Mouse (Mus musculus): ENCODE results near the gene Il17re. TPM values are rescaled to one million over a fixed set of nuclear protein-coding genes. Genes with fewer than 3 reads are reported as not detected.

Gene Il17re
- polyA plus RNA-seq, 1 experiment from 2014 or later: 0.09 TPM

GRCm38 (mm10) chr6:113473246-113473645 lies 15.0 kb downstream of the Il17re start:
- H3K27me3 ChIP-seq: peaks cover 18% of the 10 kb centered on the region
- no peaks in the 10 kb centered on the region for H3K9me3 ChIP-seq
- no peaks in the 10 kb centered on the region for H3K36me3 ChIP-seq
- WGBS: 88% methylated on average over 2 of the region's 2 CpGs
- no peak overlapping the region for H3K4me2 ChIP-seq
- peaks cover 14% of the 10 kb centered on the region for H3K4me1 ChIP-seq (replicated peaks)
- no peak overlapping the region for H3K4me3 ChIP-seq
- no peak overlapping the region for H3K9ac ChIP-seq
- no peak for ATAC-seq (ENCODE audit: low FRiP score, low read depth)
- H3K27ac ChIP-seq (replicated peaks): no peak overlapping the region

GRCm38 (mm10) chr6:113473715-113474114 lies 15.4 kb downstream of the Il17re start:
- WGBS: 86% methylated on average over 6 of the region's 6 CpGs
- Histone ChIP-seq H3K36me3 (no peaks in the 10 kb centered on the region), H3K4me2 (no peak overlapping the region), H3K9me3 (no peaks in the 10 kb centered on the region), H3K9ac (no peak overlapping the region), H3K27ac (replicated peaks) (no peak overlapping the region), H3K4me1 (replicated peaks) (peaks cover 14% of the 10 kb centered on the region), H3K27me3 (peaks cover 18% of the 10 kb centered on the region), H3K4me3 (no peak overlapping the region)
- ATAC-seq (ENCODE audit: low FRiP score, low read depth): no peak

GRCm38 (mm10) chr6:113477353-113477752 lies 19.1 kb downstream of the Il17re start:
- H3K9ac ChIP-seq: no peak overlapping the region
- no peak for ATAC-seq (ENCODE audit: low FRiP score, low read depth)
- no peak overlapping the region for H3K4me2 ChIP-seq
- no peaks in the 10 kb centered on the region for H3K27me3 ChIP-seq
- H3K36me3 ChIP-seq: no peaks in the 10 kb centered on the region
- 37% methylated on average over 7 of the region's 7 CpGs for WGBS
- H3K9me3 ChIP-seq: no peaks in the 10 kb centered on the region
- H3K4me1 ChIP-seq (replicated peaks): peaks cover 12% of the 10 kb centered on the region
- no peak overlapping the region for H3K4me3 ChIP-seq
- no peak overlapping the region for H3K27ac ChIP-seq (replicated peaks)

GRCm38 (mm10) chr6:113478906-113479305 lies 20.6 kb downstream of the Il17re start:
- H3K4me2 ChIP-seq: no peak overlapping the region
- no peaks in the 10 kb centered on the region for H3K36me3 ChIP-seq
- no peak overlapping the region for H3K4me3 ChIP-seq
- no peaks in the 10 kb centered on the region for H3K9me3 ChIP-seq
- ATAC-seq (ENCODE audit: low FRiP score, low read depth): no peak
- H3K27me3 ChIP-seq: no peaks in the 10 kb centered on the region
- H3K4me1 ChIP-seq (replicated peaks): peaks cover 19% of the 10 kb centered on the region
- no peak overlapping the region for H3K9ac ChIP-seq
- H3K27ac ChIP-seq (replicated peaks): no peak overlapping the region
- WGBS: 81% methylated on average over 10 of the region's 10 CpGs

GRCm38 (mm10) chr6:113480555-113481373 lies 22.5 kb downstream of the Il17re start:
- Histone ChIP-seq H3K4me2 (no peak overlapping the region), H3K9me3 (no peaks in the 10 kb centered on the region), H3K36me3 (no peaks in the 10 kb centered on the region), H3K4me1 (replicated peaks) (peaks cover 38% of the 10 kb centered on the region), H3K27me3 (no peaks in the 10 kb centered on the region), H3K27ac (replicated peaks) (no peak overlapping the region), H3K9ac (no peak overlapping the region), H3K4me3 (no peak overlapping the region)
- no peak for ATAC-seq (ENCODE audit: low FRiP score, low read depth)
- 63% methylated on average over 18 of the region's 18 CpGs for WGBS

- ATAC-seq (ENCODE audit: low FRiP score, low read depth): peak; percentile 9
- no peaks in the 10 kb centered on the region for H3K9me3 ChIP-seq
Observed at GRCm38 (mm10) chr6:113482477-113483099, 24.3 kb downstream of the Il17re start.

GRCm38 (mm10) chr6:113483100-113483615 lies 24.9 kb downstream of the Il17re start, which contains the start of gene Creld1:
Gene Creld1 (plus strand): TSS chr6:113483297.
- Histone ChIP-seq H3K4me1 (replicated peaks) (peaks cover 45% of the 10 kb centered on the region), H3K27ac (replicated peaks) (peak within 1 kb of the TSS; percentile 94), H3K4me3 (peak within 1 kb of the TSS; percentile 66), H3K9me3 (no peaks in the 10 kb centered on the region), H3K36me3 (peaks cover under 1% of the 10 kb centered on the region; the same call in 1 of the 2 replicates), H3K4me2 (peak within 1 kb of the TSS; percentile 90), H3K27me3 (no peaks in the 10 kb centered on the region), H3K9ac (peak within 1 kb of the TSS; percentile 83)
- under 1% methylated on average over 26 of the region's 26 CpGs for WGBS
- peak; percentile 96 for ATAC-seq (ENCODE audit: low FRiP score, low read depth)

More at GRCm38 (mm10) chr6:113482477-113483099, 24.3 kb downstream of the Il17re start:
- H3K4me2 ChIP-seq: peak overlapping the region; percentile 90
- H3K4me3 ChIP-seq: peak overlapping the region; percentile 66
- WGBS: under 1% methylated on average over 54 of the region's 65 CpGs
- no peaks in the 10 kb centered on the region for H3K27me3 ChIP-seq
- peak overlapping the region; percentile 94 for H3K27ac ChIP-seq (replicated peaks)
- peaks cover 45% of the 10 kb centered on the region for H3K4me1 ChIP-seq (replicated peaks)
- H3K36me3 ChIP-seq: no peaks in the 10 kb centered on the region
- H3K9ac ChIP-seq: peak overlapping the region; percentile 71

GRCm38 (mm10) chr6:113483729-113484128 lies 25.4 kb downstream of the Il17re start:
- peaks cover 45% of the 10 kb centered on the region for H3K4me1 ChIP-seq (replicated peaks)

GRCm38 (mm10) chr6:113487125-113487576 lies 28.9 kb downstream of the Il17re start:
- Histone ChIP-seq H3K4me2 (no peak overlapping the region), H3K9me3 (no peaks in the 10 kb centered on the region), H3K27me3 (no peaks in the 10 kb centered on the region), H3K27ac (replicated peaks) (no peak overlapping the region), H3K9ac (no peak overlapping the region), H3K36me3 (peaks cover 32% of the 10 kb centered on the region), H3K4me3 (no peak overlapping the region), H3K4me1 (replicated peaks) (peaks cover 35% of the 10 kb centered on the region)
- WGBS: 57% methylated on average over 7 of the region's 7 CpGs
- no peak for ATAC-seq (ENCODE audit: low FRiP score, low read depth)

More at GRCm38 (mm10) chr6:113483729-113484128, 25.4 kb downstream of the Il17re start:
- H3K27ac ChIP-seq (replicated peaks): peak overlapping the region; percentile 94
- peak overlapping the region; percentile 90 for H3K4me2 ChIP-seq
- no peaks in the 10 kb centered on the region for H3K9me3 ChIP-seq
- peak overlapping the region; percentile 83 for H3K9ac ChIP-seq
- peak overlapping the region; percentile 66 for H3K4me3 ChIP-seq
- ATAC-seq (ENCODE audit: low FRiP score, low read depth): peak; percentile 55
- no peaks in the 10 kb centered on the region for H3K27me3 ChIP-seq
- WGBS: 12% methylated on average over 10 of the region's 10 CpGs
- peaks cover 7% of the 10 kb centered on the region; the same call in 1 of the 2 replicates for H3K36me3 ChIP-seq

- Histone ChIP-seq H3K4me2 (no peak overlapping the region), H3K36me3 (peaks cover 40% of the 10 kb centered on the region), H3K9me3 (no peaks in the 10 kb centered on the region), H3K27ac (replicated peaks) (no peak overlapping the region), H3K9ac (no peak overlapping the region), H3K27me3 (no peaks in the 10 kb centered on the region), H3K4me3 (no peak overlapping the region), H3K4me1 (replicated peaks) (peaks cover 25% of the 10 kb centered on the region)
- ATAC-seq (ENCODE audit: low FRiP score, low read depth): no peak
- WGBS: 94% methylated on average over 14 of the region's 14 CpGs
Observed at GRCm38 (mm10) chr6:113489410-113489809, 31.1 kb downstream of the Il17re start.

GRCm38 (mm10) chr6:113492101-113492864 lies 34.0 kb downstream of the Il17re start:
- Histone ChIP-seq H3K27ac (replicated peaks) (no peak overlapping the region), H3K36me3 (peaks cover 40% of the 10 kb centered on the region), H3K4me2 (no peak overlapping the region), H3K4me3 (no peak overlapping the region), H3K9ac (no peak overlapping the region), H3K27me3 (0 out of 2 replicates have a peak, but pooled peaks cover 5% of the 10 kb centered on the region), H3K9me3 (no peaks in the 10 kb centered on the region), H3K4me1 (replicated peaks) (peaks cover 19% of the 10 kb centered on the region)
- 82% methylated on average over 24 of the region's 24 CpGs for WGBS
- ATAC-seq (ENCODE audit: low FRiP score, low read depth): no peak

All from hindbrain, embryonic 15.5 days (tissue).